Mouse (Mus musculus) myocyte (in vitro differentiated cells): ENCODE measurements around the gene Klc2. TPM values are rescaled to one million over a fixed set of nuclear protein-coding genes. Genes with fewer than 3 reads are reported as not detected.

Source experiments
- H3K27me3 ChIP-seq: one replicate; pipeline ENCODE4 v1.6.1; 2011; ENCODE audit not compliant: control insufficient read depth, insufficient read depth, insufficient read length
- H3K36me3 ChIP-seq: one replicate; pipeline ENCODE4 v1.6.1; 2011; ENCODE audit not compliant: control insufficient read depth, insufficient read depth
- H3K4me2 ChIP-seq: one replicate; pipeline ENCODE4 v1.6.1; 2011; ENCODE audit warnings: low read depth, control low read depth
- H3K4me3 ChIP-seq: one replicate; pipeline ENCODE4 v1.5.1; 2011; ENCODE audit warnings: mild to moderate bottlenecking, control low read depth, moderate library complexity
- H3K79me2 ChIP-seq: one replicate; pipeline ENCODE4 v1.6.1; 2011; ENCODE audit not compliant: control insufficient read depth, insufficient read depth
- H3ac ChIP-seq: one replicate; pipeline ENCODE4 v1.6.1; 2011; ENCODE audit not compliant: control insufficient read depth, insufficient read length
- CEBPB ChIP-seq: IDR thresholded peaks from 2 replicates; pipeline ENCODE4 v1.6.1; 2011; ENCODE audit warnings: mild to moderate bottlenecking, moderate library complexity; ENCODE audit not compliant: poor library complexity, insufficient read depth, severe bottlenecking
- E2F4 ChIP-seq: IDR thresholded peaks from one replicate; pipeline ENCODE4 v1.6.1; 2011; ENCODE audit warnings: mild to moderate bottlenecking, control low read depth, moderate library complexity; ENCODE audit not compliant: insufficient read depth
- MAX ChIP-seq: IDR thresholded peaks from one replicate; pipeline ENCODE4 v1.6.1; 2011; ENCODE audit warnings: low read depth, mild to moderate bottlenecking, control low read depth
- MYOD1 ChIP-seq, 3 experiments: IDR thresholded peaks; one replicate each; pipeline ENCODE4 v1.6.1; 2011; ENCODE audit warnings: control low read depth in 2 of 3, low read depth in 2 of 3, mild to moderate bottlenecking in 2 of 3, moderate library complexity in 1 of 3; ENCODE audit not compliant: insufficient read length in 2 of 3, control insufficient read depth in 1 of 3
- MYOG ChIP-seq, 3 experiments: IDR thresholded peaks; one replicate each; pipeline ENCODE4 v1.6.1; 2011; ENCODE audit warnings: control low read depth in 2 of 3, low read depth in 2 of 3, mild to moderate bottlenecking in 2 of 3; ENCODE audit not compliant: insufficient read length in 2 of 3, control insufficient read depth in 1 of 3, insufficient read depth in 1 of 3
- POLR2A ChIP-seq: IDR thresholded peaks from one replicate; pipeline ENCODE4 v1.6.1; 2011; ENCODE audit warnings: low read depth, mild to moderate bottlenecking, control low read depth, moderate library complexity; ENCODE audit not compliant: insufficient read length
- POLR2AphosphoS2 ChIP-seq: IDR thresholded peaks from one replicate; pipeline ENCODE4 v1.6.1; 2011; ENCODE audit warnings: low read depth, control low read depth; ENCODE audit not compliant: insufficient read length
- REST ChIP-seq: IDR thresholded peaks from one replicate; pipeline ENCODE4 v1.6.1; 2011; ENCODE audit warnings: mild to moderate bottlenecking, control low read depth, moderate library complexity; ENCODE audit not compliant: insufficient read depth, insufficient read length
- SRF ChIP-seq: IDR thresholded peaks from one replicate; pipeline ENCODE4 v1.6.1; 2011; ENCODE audit warnings: low read depth; ENCODE audit not compliant: control insufficient read depth, insufficient read length
- TCF12 ChIP-seq: IDR thresholded peaks from one replicate; pipeline ENCODE4 v1.6.1; 2011; ENCODE audit warnings: mild to moderate bottlenecking, control low read depth; ENCODE audit not compliant: poor library complexity, insufficient read depth, severe bottlenecking
- TCF3 ChIP-seq: IDR thresholded peaks from one replicate; pipeline ENCODE4 v1.6.1; 2011; ENCODE audit warnings: low read depth, control low read depth; ENCODE audit not compliant: insufficient read length
- USF1 ChIP-seq: IDR thresholded peaks from one replicate; pipeline ENCODE4 v1.6.1; 2011; ENCODE audit warnings: low read depth, mild to moderate bottlenecking, control low read depth, moderate library complexity
- polyA plus RNA-seq: library from polyadenylated mRNA; unstranded; fragments of >200 nt; fragmentation: generic; extraction: Trizol; gene quantifications from one replicate; pipeline ENCODE4 v1.2.1, GENCODE M21; 2012; ENCODE audit warnings: missing spikeins

Gene Klc2
- polyA plus RNA-seq, 1 experiment = 56.7 TPM

GRCm38 (mm10) chr19:5069978-5070377 lies 48.4 kb downstream of the Klc2 start:
- Histone ChIP-seq H3K36me3 (no peaks in the 10 kb centered on the region), H3ac (no peak overlapping the region), H3K4me2 (no peak overlapping the region), H3K79me2 (no peaks in the 10 kb centered on the region), H3K4me3 (no peak overlapping the region), H3K27me3 (no peaks in the 10 kb centered on the region)
- TF ChIP-seq MYOG (IDR thresholded peaks at IDR 0.05; ENCODE audit: control insufficient read depth in 1 of 3, insufficient read depth in 1 of 3, insufficient read length in 2 of 3, low read depth in 2 of 3) = no peak

- H3K4me2 ChIP-seq = no peak overlapping the region
- no peaks in the 10 kb centered on the region for H3K27me3 ChIP-seq
- no peaks in the 10 kb centered on the region for H3K79me2 ChIP-seq
- H3ac ChIP-seq = no peak overlapping the region
- TF ChIP-seq MYOG (IDR thresholded peaks at IDR 0.05; ENCODE audit: control insufficient read depth in 1 of 3, insufficient read depth in 1 of 3, insufficient read length in 2 of 3, low read depth in 2 of 3) (no peak), REST (no peak), CEBPB (no peak), MAX (no peak), POLR2AphosphoS2 (no peak), TCF12 (no peak), TCF3 (no peak), POLR2A (no peak), USF1 (no peak), SRF (no peak)
- no peaks in the 10 kb centered on the region for H3K36me3 ChIP-seq
- H3K4me3 ChIP-seq = no peak overlapping the region
Observed at GRCm38 (mm10) chr19:5069486-5069885, 48.9 kb downstream of the Klc2 start.

DNA sequence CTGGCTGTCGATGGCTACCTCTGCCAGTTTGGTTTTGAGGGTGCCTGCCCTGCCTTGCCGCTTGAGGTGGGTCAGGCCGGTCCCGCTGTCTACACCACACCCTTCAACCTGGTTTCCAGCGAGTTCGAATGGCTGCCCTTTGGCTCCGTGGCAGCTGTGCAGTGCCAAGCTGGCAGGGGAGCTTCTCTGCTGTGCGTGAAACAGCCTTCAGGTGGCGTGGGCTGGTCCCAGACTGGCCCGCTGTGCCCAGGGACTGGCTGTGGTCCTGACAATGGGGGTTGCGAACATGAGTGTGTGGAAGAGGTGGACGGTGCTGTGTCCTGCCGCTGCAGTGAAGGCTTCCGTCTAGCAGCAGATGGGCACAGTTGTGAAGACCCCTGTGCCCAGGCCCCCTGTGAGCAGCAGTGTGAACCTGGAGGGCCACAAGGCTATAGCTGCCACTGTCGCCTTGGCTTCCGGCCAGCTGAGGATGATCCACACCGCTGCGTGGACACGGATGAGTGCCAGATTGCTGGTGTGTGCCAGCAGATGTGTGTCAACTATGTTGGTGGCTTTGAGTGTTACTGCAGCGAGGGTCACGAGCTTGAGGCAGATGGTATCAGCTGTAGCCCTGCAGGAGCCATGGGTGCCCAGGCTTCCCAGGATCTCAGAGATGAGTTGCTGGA lies 49.7 kb downstream of the Klc2 start:
- H3K4me3 ChIP-seq = no peak overlapping the region
- H3K27me3 ChIP-seq = no peaks in the 10 kb centered on the region
- TF ChIP-seq POLR2AphosphoS2 (no peak), REST (no peak), TCF3 (no peak), MYOD1 (IDR thresholded peaks at IDR 0.05; ENCODE audit: control insufficient read depth in 1 of 3, insufficient read length in 2 of 3, low read depth in 2 of 3) (no peak), MAX (no peak), CEBPB (no peak), TCF12 (no peak), USF1 (no peak), E2F4 (no peak), SRF (no peak)
- no peaks in the 10 kb centered on the region for H3K36me3 ChIP-seq
- peak overlapping the region; percentile 8 for H3ac ChIP-seq
- no peaks in the 10 kb centered on the region for H3K79me2 ChIP-seq
- H3K4me2 ChIP-seq = peak overlapping the region; percentile 60

DNA sequence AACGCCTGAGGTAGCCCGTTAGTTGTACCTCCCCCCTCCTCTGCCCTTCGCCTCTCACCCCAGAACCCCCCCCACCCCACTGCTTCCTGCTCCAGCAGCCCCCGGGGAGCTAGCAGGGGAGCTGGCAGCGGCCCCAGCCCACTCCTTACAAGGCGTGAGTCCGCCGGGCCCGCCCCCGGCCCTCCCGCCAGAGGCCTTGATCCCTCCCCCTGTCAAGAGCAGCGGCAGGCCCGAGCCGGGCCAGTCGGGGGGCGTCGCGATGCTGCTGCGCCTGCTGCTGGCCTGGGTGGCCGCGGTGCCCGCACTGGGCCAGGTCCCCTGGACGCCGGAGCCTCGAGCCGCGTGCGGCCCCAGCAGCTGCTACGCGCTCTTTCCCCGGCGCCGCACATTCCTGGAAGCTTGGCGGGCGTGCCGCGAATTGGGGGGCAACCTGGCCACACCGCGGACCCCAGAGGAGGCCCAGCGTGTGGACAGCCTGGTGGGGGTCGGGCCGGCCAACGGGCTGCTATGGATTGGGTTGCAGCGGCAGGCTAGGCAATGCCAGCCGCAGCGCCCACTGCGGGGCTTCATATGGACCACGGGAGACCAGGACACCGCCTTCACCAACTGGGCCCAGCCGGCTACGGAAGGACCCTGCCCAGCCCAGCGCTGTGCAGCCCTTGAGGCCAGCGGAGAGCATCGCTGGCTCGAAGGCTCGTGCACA lies 50.3 kb downstream of the Klc2 start, which contains the start of gene Cd248:
Cd248 (plus strand) TSS at position 212 of the 703 bp plus-strand sequence.
- no peak within 1 kb of the TSS for H3K4me3 ChIP-seq

More for the DNA sequence above, 50.3 kb downstream of the Klc2 start, which contains the start of gene Cd248:
- Histone ChIP-seq H3K27me3 (no peaks in the 10 kb centered on the region), H3K79me2 (no peaks in the 10 kb centered on the region), H3ac (peak within 1 kb of the TSS; percentile 8), H3K36me3 (no peaks in the 10 kb centered on the region), H3K4me2 (peak within 1 kb of the TSS; percentile 60)
- TF ChIP-seq USF1 (no peak), POLR2AphosphoS2 (peak; percentile 45), MYOG (IDR thresholded peaks at IDR 0.05; ENCODE audit: control insufficient read depth in 1 of 3, insufficient read depth in 1 of 3, insufficient read length in 2 of 3, low read depth in 2 of 3) (peak in 2 of 3 experiments; percentile 19 to 48), TCF3 (no peak), TCF12 (no peak), CEBPB (no peak), MYOD1 (IDR thresholded peaks at IDR 0.05; ENCODE audit: control insufficient read depth in 1 of 3, insufficient read length in 2 of 3, low read depth in 2 of 3) (peak in 1 of 3 experiments; percentile 40), REST (no peak), SRF (no peak), E2F4 (no peak), POLR2A (peak; percentile 71), MAX (no peak)
